Mouse (Mus musculus) frontal cortex, postnatal 25 days (tissue): ENCODE measurements at regions not wholly inside any gene's neighbourhood (a gene's known extent, or its start where the extent isn't known, plus 50 kb on each side); places are given as distances from the start of the nearest gene placed in this dataset.

Experiments used
- DNase-seq, 2 experiments: peaks; one replicate each; pipeline ENCODE4 v3.0.0; 2022; ENCODE audit warnings: low spot score in 2 of 2

DNA sequence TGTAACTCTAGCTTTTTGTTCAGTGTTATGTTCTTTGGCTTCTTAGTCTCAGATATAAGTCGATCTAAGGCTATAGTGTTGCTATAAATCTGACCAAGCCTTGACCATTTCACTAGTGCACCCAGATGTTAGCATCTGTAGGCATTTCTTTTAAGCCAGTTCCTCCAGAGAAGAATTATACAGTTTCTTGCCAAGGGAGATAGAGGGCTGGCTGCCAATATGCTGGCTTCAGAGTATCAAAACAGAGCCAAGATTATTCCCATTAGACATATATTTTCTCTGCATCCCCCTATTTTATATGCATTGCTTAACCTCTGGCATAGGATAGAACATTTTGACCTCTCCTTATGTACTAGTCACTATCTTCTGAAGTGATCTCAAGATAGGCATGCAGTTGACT lies 487.5 kb downstream of the Synb start:
- no peak for DNase-seq

DNA sequence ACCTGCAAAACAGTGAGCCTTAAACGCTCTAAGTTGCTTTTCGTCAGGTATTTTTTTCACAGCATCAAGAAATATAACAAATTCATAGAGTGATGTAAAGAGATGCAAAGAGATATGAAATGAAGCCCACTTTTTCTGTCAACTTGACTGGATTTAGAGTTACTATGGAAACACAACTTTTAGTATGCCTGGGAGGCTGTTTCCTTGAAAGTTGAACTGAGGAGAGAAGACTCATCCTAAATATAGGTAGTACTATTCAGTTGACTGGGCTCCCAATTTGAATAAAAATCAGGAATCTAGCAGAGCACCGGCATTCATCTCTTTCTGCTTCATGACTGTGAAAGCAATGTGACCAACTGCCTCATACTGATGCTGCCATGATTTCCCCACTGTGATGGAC lies 509.7 kb downstream of the Synb start:
- DNase-seq = no peak

DNA sequence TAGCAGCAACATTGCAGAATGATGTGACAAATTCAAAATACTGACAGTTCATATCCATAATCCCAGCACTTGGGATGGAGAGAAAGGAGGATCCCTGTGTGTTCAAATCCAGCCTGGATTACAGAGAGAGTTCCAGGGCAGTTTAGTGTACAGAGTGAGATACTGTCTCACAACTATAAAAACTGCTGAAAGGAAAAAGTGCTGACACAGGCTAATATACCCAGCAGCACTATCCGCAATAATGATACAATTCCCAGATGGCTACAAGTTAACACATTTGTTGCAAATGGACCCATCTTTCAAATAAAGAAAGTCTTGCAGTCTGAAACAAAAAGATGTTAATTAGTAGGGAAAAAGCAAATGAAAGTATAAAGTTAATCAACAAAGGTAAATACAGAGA lies 510.9 kb downstream of the Synb start:
- no peak for DNase-seq

DNA sequence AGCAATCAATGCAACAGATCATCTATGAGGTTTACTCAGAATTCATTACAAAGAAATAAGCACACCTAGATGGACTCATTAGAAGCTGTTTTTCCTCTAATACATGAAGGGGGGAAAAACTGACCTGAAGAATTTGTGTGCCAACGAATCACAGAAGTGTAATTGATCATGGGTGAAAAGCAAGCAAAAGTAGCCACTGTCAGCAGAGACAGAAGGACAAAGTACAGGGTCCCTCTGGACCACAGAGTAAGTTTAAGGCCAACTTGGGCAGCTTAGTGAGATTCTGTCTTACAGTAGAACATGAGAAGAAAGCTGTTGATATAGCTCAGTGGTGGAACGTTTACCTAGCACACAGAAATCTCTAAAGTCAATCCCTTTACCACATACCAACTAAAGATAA lies 523.7 kb downstream of the Synb start:
- no peak for DNase-seq

DNA sequence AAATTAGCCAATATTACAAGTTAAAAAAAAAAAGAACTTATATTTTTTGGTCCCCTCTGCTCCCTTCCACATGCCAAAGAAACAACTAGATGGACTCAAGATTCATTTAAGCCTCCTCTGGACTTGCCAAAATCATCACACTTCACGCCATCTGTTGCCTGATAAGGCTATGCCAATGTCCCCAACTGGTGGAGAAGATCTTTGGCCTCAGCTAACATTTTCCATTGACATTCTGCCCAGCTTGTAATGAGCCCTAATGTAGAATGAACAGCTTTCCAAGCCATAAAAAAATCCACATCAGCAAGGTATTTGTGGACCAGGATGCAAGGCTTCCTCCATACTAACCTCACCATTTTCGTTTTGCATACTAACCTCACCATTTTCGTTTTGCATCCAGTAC lies 531.2 kb downstream of the Synb start:
- DNase-seq = no peak

DNA sequence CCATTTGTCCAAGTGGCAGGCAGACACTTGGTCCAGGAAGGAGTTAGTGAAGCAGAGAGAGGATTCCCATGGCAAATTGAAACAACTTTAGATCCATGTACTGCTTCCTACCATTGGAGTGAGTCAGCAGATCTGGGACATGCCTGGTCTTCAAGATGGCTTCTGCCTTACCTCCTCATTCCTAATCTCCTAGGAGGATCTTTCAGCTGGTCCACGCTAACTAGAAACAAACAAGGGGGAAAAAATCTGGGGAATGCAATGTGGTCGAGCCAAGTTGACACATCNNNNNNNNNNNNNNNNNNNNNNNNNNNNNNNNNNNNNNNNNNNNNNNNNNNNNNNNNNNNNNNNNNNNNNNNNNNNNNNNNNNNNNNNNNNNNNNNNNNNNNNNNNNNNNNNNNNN lies 549.4 kb downstream of the Synb start:
- no peak for DNase-seq

DNA sequence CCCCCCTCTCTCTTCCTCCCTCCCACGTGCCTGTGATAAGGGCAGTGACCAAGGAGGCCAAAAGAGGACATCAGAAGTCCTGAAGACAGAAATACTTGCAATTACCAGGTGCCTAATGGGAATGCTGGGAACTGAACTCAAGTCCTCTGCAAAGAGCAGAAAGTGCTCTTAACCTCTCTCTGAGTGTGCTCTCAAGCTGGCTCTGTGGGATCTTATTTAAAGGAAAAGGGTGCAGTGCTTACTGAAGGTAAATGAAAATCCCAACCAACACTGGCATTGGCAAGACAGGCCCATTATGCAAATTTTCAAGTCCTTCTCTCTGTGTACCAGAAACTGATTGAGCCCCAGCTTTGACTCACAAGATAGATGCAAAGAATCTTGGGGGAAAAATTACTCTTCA lies 555.6 kb downstream of the Synb start:
- no peak for DNase-seq

DNA sequence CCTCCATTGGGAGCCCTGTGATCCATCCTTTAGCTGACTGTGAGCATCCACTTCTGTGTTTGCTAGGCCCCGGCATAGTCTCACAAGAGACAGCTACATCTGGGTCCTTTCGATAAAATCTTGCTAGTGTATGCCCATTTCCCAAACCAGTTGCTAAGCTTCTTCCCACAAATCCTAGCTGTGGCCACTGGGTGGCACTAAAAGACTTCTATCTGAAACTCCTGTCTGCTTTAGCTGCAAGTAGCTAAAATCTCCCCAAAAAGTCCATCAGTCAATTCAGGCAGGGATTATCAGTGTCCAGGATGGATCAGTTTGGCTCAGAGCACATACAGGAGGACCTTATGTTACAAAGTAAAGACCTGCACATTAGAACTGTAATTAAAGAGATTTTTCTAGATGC lies 558.3 kb downstream of the Synb start:
- DNase-seq = peak; percentile 51 to 70

DNA sequence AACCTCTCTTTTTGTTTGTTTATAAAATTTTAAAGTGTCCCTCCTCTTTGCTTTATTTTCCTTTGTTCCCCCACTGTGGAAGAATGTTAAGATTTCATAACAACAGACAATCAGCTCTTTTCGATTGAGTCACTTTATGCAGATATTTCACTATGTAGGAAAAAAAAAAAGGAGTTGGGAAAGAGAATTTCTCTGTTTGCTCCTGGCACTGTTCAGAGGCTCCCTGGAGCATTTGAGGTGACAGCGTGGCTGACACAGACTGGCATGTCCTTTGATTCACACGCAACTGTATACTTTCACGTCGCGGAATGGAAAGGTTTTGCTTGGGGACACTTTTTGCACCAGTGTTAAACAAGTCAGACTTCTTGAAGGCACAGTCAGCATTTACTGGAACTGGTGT lies 572.9 kb downstream of the Synb start:
- DNase-seq = no peak

DNA sequence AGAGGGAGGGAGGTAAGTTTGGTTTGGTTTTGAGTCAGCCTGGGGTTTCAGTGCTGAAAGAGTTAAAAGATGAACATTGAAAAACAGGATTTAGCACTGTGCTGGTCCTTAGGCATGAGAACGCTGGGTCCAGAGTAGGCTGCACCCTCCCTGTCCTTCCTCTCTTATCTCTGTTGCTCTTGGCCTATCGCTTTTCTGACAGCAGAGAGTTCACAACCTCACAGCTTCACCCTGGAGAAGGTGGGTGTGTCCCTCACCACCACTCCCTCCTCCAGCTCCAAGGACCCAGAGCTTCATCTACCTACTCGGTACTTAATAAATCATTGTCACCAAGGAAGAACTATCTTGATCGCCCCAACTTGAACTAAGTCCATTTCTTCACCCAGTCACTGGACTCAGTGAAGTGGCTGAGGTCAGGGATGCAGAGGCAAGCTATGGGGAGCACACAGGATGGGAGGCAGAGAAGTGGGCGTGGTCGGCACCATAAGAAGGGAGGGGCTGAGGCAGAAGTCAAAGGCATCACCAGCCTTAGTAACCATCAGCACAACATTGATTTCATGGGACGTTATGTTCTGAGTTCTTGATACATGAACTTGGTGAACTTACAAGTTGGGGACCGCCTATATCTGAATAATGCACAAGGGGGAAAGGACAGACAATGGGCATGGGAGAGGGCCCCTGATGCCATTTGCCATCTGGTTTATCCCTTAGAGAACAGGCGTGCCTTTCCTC lies 574.5 kb downstream of the Synb start:
- no peak for DNase-seq

DNA sequence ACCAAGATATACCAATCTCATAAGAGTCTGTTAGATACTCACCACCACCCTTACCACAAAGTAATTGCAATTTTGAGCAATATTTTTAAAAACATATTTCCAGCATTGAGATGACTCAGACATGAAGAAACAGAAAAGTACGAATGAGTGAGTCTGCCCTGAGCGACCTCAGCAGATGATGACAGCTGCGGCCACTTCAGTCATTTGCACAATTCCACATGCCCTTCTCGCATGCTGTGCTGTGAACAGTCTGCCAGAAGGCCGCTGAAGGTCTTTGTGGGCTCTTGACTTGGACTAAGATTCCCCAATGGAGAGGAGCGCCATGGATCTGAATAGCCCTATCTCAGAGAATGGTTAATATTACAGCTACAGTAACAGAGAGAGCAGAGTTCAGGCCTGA lies 575.3 kb downstream of the Synb start:
- DNase-seq = no peak
